Mouse (Mus musculus): ENCODE results near the gene Hoxd3.

The Hoxd3 gene

GRCm38 (mm10) chr2:74704999-74705466 is 6.7 kb upstream of the Hoxd3 start:
- no peak for DNase-seq (ENCODE audit: low read depth, low spot score)

GRCm38 (mm10) chr2:74705467-74706089 is 6.1 kb upstream of the Hoxd3 start:
- DNase-seq (ENCODE audit: low read depth, low spot score): no peak

- DNase-seq (ENCODE audit: low read depth, low spot score): no peak
Measured at GRCm38 (mm10) chr2:74706393-74706960, 5.2 kb upstream of the Hoxd3 start.

GRCm38 (mm10) chr2:74707599-74707998 is 4.1 kb upstream of the Hoxd3 start:
- DNase-seq (ENCODE audit: low read depth, low spot score): no peak

- no peak for DNase-seq (ENCODE audit: low read depth, low spot score)
Measured at GRCm38 (mm10) chr2:74708676-74709075, 3.1 kb upstream of the Hoxd3 start.

- no peak for DNase-seq (ENCODE audit: low read depth, low spot score)
Measured at GRCm38 (mm10) chr2:74709465-74710419, 2.0 kb upstream of the Hoxd3 start.

GRCm38 (mm10) chr2:74710929-74711543 is 691 bp upstream of the Hoxd3 start:
- DNase-seq (ENCODE audit: low read depth, low spot score): no peak

- no peak for DNase-seq (ENCODE audit: low read depth, low spot score)
Measured at GRCm38 (mm10) chr2:74713239-74714150, 1.8 kb downstream of the Hoxd3 start.

- no peak for DNase-seq (ENCODE audit: low read depth, low spot score)
Measured at GRCm38 (mm10) chr2:74714156-74714789, 2.5 kb downstream of the Hoxd3 start.

- no peak for DNase-seq (ENCODE audit: low read depth, low spot score)
Measured at GRCm38 (mm10) chr2:74714881-74715280, 3.2 kb downstream of the Hoxd3 start.

- peak; percentile 77 for DNase-seq (ENCODE audit: low read depth, low spot score)
Measured at GRCm38 (mm10) chr2:74715504-74716241, 3.9 kb downstream of the Hoxd3 start.

GRCm38 (mm10) chr2:74720384-74720783 is 8.7 kb downstream of the Hoxd3 start:
- DNase-seq (ENCODE audit: low read depth, low spot score): no peak

- DNase-seq (ENCODE audit: low read depth, low spot score): no peak
Measured at GRCm38 (mm10) chr2:74720955-74721491, 9.3 kb downstream of the Hoxd3 start.

- no peak for DNase-seq (ENCODE audit: low read depth, low spot score)
Measured at GRCm38 (mm10) chr2:74721882-74722281, 10.2 kb downstream of the Hoxd3 start.

- DNase-seq (ENCODE audit: low read depth, low spot score): no peak
Measured at GRCm38 (mm10) chr2:74722949-74723348, 11.2 kb downstream of the Hoxd3 start.

GRCm38 (mm10) chr2:74724244-74725015 is 12.7 kb downstream of the Hoxd3 start:
- DNase-seq (ENCODE audit: low read depth, low spot score): no peak

GRCm38 (mm10) chr2:74725171-74725570 is 13.4 kb downstream of the Hoxd3 start:
- no peak for DNase-seq (ENCODE audit: low read depth, low spot score)

- no peak for DNase-seq (ENCODE audit: low read depth, low spot score)
Measured at GRCm38 (mm10) chr2:74726551-74726950, 14.8 kb downstream of the Hoxd3 start, which contains the start of gene Gm28230. Gene Gm28230 (plus strand): TSS chr2:74726728.
